Mouse (Mus musculus) forebrain, postnatal 0 days (tissue): Measurements from ENCODE around the gene Pcdh15. TPM values are rescaled to one million over a fixed set of nuclear protein-coding genes. Genes with fewer than 3 reads are reported as not detected.

ENCODE experiments used
- ATAC-seq: fragments of 200-750 bp; cut with Nextera tagmentation; 2 replicates; pipeline ENCODE4 v1.8.0; 2017; ENCODE audit warnings: mild to moderate bottlenecking, moderate library complexity
- DNase-seq: peaks from one replicate; pipeline ENCODE4 v3.0.0-alpha.2; 2015
- H3K27ac ChIP-seq: fragments of 300-500 bp; sonication (generic); 2 replicates; pipeline ENCODE4 v1.5.1; 2014; ENCODE audit warnings: low read depth, mild to moderate bottlenecking, antibody characterized with exemption, low read length, moderate library complexity, mixed read lengths
- H3K27me3 ChIP-seq: fragments of 300-500 bp; sonication (generic); 2 replicates; pipeline ENCODE4 v1.6.1; 2014; ENCODE audit warnings: mild to moderate bottlenecking, low read length, mixed read lengths; ENCODE audit not compliant: insufficient read depth
- H3K36me3 ChIP-seq: fragments of 300-500 bp; sonication (generic); 2 replicates; pipeline ENCODE4 v1.6.1; 2014; ENCODE audit warnings: mild to moderate bottlenecking, moderate library complexity; ENCODE audit not compliant: insufficient read depth
- H3K4me1 ChIP-seq: fragments of 300-500 bp; sonication (generic); 2 replicates; pipeline ENCODE4 v1.6.1; 2014; ENCODE audit warnings: antibody characterized with exemption; ENCODE audit not compliant: insufficient read depth
- H3K4me2 ChIP-seq: fragments of 300-500 bp; sonication (generic); 2 replicates; pipeline ENCODE4 v1.6.1; 2014; ENCODE audit warnings: low read depth, mild to moderate bottlenecking, moderate library complexity
- H3K4me3 ChIP-seq: fragments of 300-500 bp; sonication (generic); 2 replicates; pipeline ENCODE4 v1.5.1; 2014; ENCODE audit warnings: low read depth, low read length, mixed read lengths
- H3K9ac ChIP-seq: fragments of 300-500 bp; sonication (generic); 2 replicates; pipeline ENCODE4 v1.6.1; 2014; ENCODE audit warnings: mild to moderate bottlenecking
- H3K9me3 ChIP-seq: fragments of 300-500 bp; sonication (generic); 2 replicates; pipeline ENCODE4 v1.6.1; 2016; ENCODE audit warnings: low read length
- CTCF ChIP-seq: sonication (generic); IDR thresholded peaks from 2 replicates; pipeline ENCODE4 v1.5.1; 2016; ENCODE audit warnings: antibody characterized with exemption, control low read depth, low read depth
- WGBS: fragments of 180-500 bp; shearing (Covaris S2); extraction: QIAGEN DNeasy Blood & Tissue Kit; methylation state at CpG from one replicate; pipeline ENCODE4 v1.1.7; 2014; 5-methylcytosine and 5-hydroxymethylcytosine counted together
- polyA plus RNA-seq: library from polyadenylated mRNA; unstranded; fragments of >200 nt; fragmentation: Nextera tagmentation; extraction: Ambion mirVana; gene quantifications from 2 replicates; pipeline ENCODE4 v1.2.1, GENCODE M21; 2015
- total RNA-seq: library from RNA; depleted of rRNA; stranded (reverse); fragments of >200 nt; gene quantifications from 2 replicates; pipeline ENCODE4 v1.2.3, GENCODE M21; 2014; rRNA removed

Gene Pcdh15
- total RNA-seq (17.7 and 27.1 TPM in 2 replicates), polyA plus RNA-seq (2.6 and 4.0 TPM in 2 replicates)

GRCm38 (mm10) chr10:73098966-73099845, at the start of gene Pcdh15:
Gene Pcdh15, plus strand, starts transcription at chr10:73099342.
- DNase-seq (peak; percentile 68), ATAC-seq (peak; percentile 57)
- no peak; the same call in 1 of the 2 replicates for TF ChIP-seq CTCF
- peak within 1 kb of the TSS; percentile 72 for H3K4me3 ChIP-seq
- H3K9me3 ChIP-seq, result no peaks in the 10 kb centered on the region
- H3K27ac ChIP-seq, result peak within 1 kb of the TSS; percentile 78
- no peaks in the 10 kb centered on the region for H3K36me3 ChIP-seq
- WGBS, result under 1% methylated on average over 79 of the region's 79 CpGs
- 0 out of 2 replicates have a peak, but pooled peaks cover 13% of the 10 kb centered on the region for H3K4me1 ChIP-seq
- peak within 1 kb of the TSS; percentile 65 for H3K9ac ChIP-seq
- peak within 1 kb of the TSS; percentile 77 for H3K4me2 ChIP-seq
- H3K27me3 ChIP-seq, result no peaks in the 10 kb centered on the region

GRCm38 (mm10) chr10:73052074-73052473, 47.1 kb upstream of the Pcdh15 start:
- TF ChIP-seq CTCF, result no peak
- DNase-seq (no peak), ATAC-seq (no peak)
- Histone ChIP-seq H3K36me3 (no peaks in the 10 kb centered on the region), H3K4me2 (no peak overlapping the region), H3K27me3 (no peaks in the 10 kb centered on the region), H3K9me3 (no peaks in the 10 kb centered on the region), H3K4me3 (no peak overlapping the region), H3K4me1 (no peaks in the 10 kb centered on the region), H3K27ac (no peak overlapping the region), H3K9ac (no peak overlapping the region)
- WGBS, result 89% methylated on average over 6 of the region's 6 CpGs

- Histone ChIP-seq H3K27me3 (no peaks in the 10 kb centered on the region), H3K9me3 (no peaks in the 10 kb centered on the region), H3K4me1 (no peaks in the 10 kb centered on the region), H3K4me2 (no peak overlapping the region), H3K27ac (no peak overlapping the region), H3K9ac (no peak overlapping the region), H3K36me3 (no peaks in the 10 kb centered on the region), H3K4me3 (no peak overlapping the region)
- DNase-seq (no peak), ATAC-seq (no peak)
- no peak for TF ChIP-seq CTCF
- 66% methylated on average over 2 of the region's 2 CpGs for WGBS
Measured at GRCm38 (mm10) chr10:73059726-73060230, 39.4 kb upstream of the Pcdh15 start.

- WGBS, result 59% methylated on average over 5 of the region's 5 CpGs
- TF ChIP-seq CTCF, result no peak
- Histone ChIP-seq H3K4me1 (no peaks in the 10 kb centered on the region), H3K9ac (no peak overlapping the region), H3K4me2 (no peak overlapping the region), H3K27ac (no peak overlapping the region), H3K4me3 (no peak overlapping the region), H3K36me3 (no peaks in the 10 kb centered on the region), H3K27me3 (no peaks in the 10 kb centered on the region), H3K9me3 (no peaks in the 10 kb centered on the region)
- no peak for DNase-seq
- peak; percentile 45; the same call in 1 of the 2 replicates for ATAC-seq
Measured at GRCm38 (mm10) chr10:73086703-73087102, 12.4 kb upstream of the Pcdh15 start.

- Histone ChIP-seq H3K27me3 (no peaks in the 10 kb centered on the region), H3K9ac (peak overlapping the region; percentile 49), H3K36me3 (no peaks in the 10 kb centered on the region), H3K4me3 (peak overlapping the region; percentile 36), H3K27ac (no peak overlapping the region), H3K4me1 (0 out of 2 replicates have a peak, but pooled peaks cover 13% of the 10 kb centered on the region), H3K9me3 (no peaks in the 10 kb centered on the region), H3K4me2 (peak overlapping the region; percentile 77)
- WGBS, result 2% methylated on average over 17 of the region's 17 CpGs
- peak; percentile 47 for ATAC-seq
- no peak for TF ChIP-seq CTCF
- peak; percentile 69 for DNase-seq
Measured at GRCm38 (mm10) chr10:73096531-73097135, 2.5 kb upstream of the Pcdh15 start.

GRCm38 (mm10) chr10:73097176-73097575, 2.0 kb upstream of the Pcdh15 start:
- Histone ChIP-seq H3K36me3 (no peaks in the 10 kb centered on the region), H3K9ac (peak overlapping the region; percentile 49), H3K4me3 (peak overlapping the region; percentile 36), H3K4me2 (peak overlapping the region; percentile 77), H3K27me3 (no peaks in the 10 kb centered on the region), H3K27ac (no peak overlapping the region), H3K4me1 (0 out of 2 replicates have a peak, but pooled peaks cover 13% of the 10 kb centered on the region), H3K9me3 (no peaks in the 10 kb centered on the region)
- WGBS, result 4% methylated on average over 7 of the region's 7 CpGs
- DNase-seq, result peak; percentile 52
- TF ChIP-seq CTCF, result no peak
- ATAC-seq, result no peak
